Mouse (Mus musculus): ENCODE data around the gene Gstp1. TPM values are rescaled to one million over a fixed set of nuclear protein-coding genes. Genes with fewer than 3 reads are reported as not detected.

The Gstp1 gene
- polyA plus RNA-seq, 1 experiment, result 88.6 TPM

DNA sequence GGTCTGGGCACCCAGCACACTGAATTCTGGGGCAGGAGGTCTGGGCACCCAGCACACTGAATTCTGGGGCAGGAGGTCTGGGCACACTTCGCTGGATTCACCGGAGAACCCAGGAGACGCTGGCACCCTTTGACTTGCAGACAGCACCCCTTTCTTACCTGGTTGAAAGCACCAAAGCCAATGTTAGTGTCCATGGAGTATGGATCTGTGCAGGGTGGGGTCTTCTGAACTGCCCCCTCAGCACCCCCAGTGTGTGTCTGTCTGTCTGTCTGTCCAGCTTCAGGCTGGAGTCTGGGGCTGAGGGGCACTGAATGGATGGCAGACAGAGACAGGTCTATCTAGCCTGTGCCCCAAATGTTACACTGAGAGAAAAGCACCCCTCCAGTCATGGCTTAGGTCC, 46.2 kb downstream of the Gstp1 start:
- Histone ChIP-seq H3K4me3 (ENCODE audit: control insufficient read depth, low read depth, low read length) (no peak overlapping the region), H3K4me1 (ENCODE audit: control insufficient read depth, insufficient read depth, low read length) (peaks cover 2% of the 10 kb centered on the region; the same call in 1 of the 2 replicates), H3K27ac (ENCODE audit: control insufficient read depth, insufficient read depth, low read depth, low read length) (no peak overlapping the region), H3K36me3 (ENCODE audit: control insufficient read depth, insufficient read depth, low read length) (no peaks in the 10 kb centered on the region), H3K27me3 (ENCODE audit: control insufficient read depth, insufficient read depth, low read length) (no peaks in the 10 kb centered on the region)
- TF ChIP-seq CTCF (IDR thresholded peaks at IDR 0.05; ENCODE audit: control insufficient read depth, insufficient read depth, insufficient replicate concordance, low read depth, low read length) (no peak), POLR2A (IDR thresholded peaks at IDR 0.05; ENCODE audit: control insufficient read depth, low read depth, low read length) (no peak)

DNA sequence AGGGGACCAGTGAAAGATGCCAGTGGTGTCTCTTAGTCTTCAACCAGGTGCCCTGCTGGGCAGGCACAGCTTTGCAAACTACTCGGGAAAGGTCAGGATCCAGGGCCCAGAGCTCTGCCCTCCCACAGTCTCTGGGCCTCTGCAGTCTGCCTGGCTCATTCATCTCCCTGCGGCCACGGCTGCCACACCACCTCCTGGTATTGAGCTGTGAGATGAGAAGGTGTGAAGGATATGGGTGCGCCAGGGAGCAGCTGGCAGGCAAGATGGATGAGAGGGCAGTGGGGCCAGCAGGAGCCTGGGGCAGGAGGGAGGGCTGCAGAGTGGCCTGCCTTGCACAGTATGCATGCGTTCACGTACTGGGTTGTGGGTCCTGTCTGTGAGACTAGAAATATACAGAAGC, 47.0 kb downstream of the Gstp1 start:
- Histone ChIP-seq H3K36me3 (ENCODE audit: control insufficient read depth, insufficient read depth, low read length) (no peaks in the 10 kb centered on the region), H3K27me3 (ENCODE audit: control insufficient read depth, insufficient read depth, low read length) (no peaks in the 10 kb centered on the region), H3K27ac (ENCODE audit: control insufficient read depth, insufficient read depth, low read depth, low read length) (no peak overlapping the region), H3K4me1 (ENCODE audit: control insufficient read depth, insufficient read depth, low read length) (peaks cover 2% of the 10 kb centered on the region), H3K4me3 (ENCODE audit: control insufficient read depth, low read depth, low read length) (no peak overlapping the region)
- TF ChIP-seq POLR2A (IDR thresholded peaks at IDR 0.05; ENCODE audit: control insufficient read depth, low read depth, low read length), result no peak
- no peak for TF ChIP-seq CTCF (IDR thresholded peaks at IDR 0.05; ENCODE audit: control insufficient read depth, insufficient read depth, insufficient replicate concordance, low read depth, low read length)

GRCm38 (mm10) chr19:3988750-3989149, 49.0 kb downstream of the Gstp1 start:
- H3K27me3 ChIP-seq (ENCODE audit: control insufficient read depth, insufficient read depth, low read length), result no peaks in the 10 kb centered on the region
- H3K36me3 ChIP-seq (ENCODE audit: control insufficient read depth, insufficient read depth, low read length), result no peaks in the 10 kb centered on the region
- TF ChIP-seq POLR2A (IDR thresholded peaks at IDR 0.05; ENCODE audit: control insufficient read depth, low read depth, low read length) (no peak), CTCF (IDR thresholded peaks at IDR 0.05; ENCODE audit: control insufficient read depth, insufficient read depth, insufficient replicate concordance, low read depth, low read length) (no peak)
- no peak overlapping the region for H3K4me3 ChIP-seq (ENCODE audit: control insufficient read depth, low read depth, low read length)
- H3K27ac ChIP-seq (ENCODE audit: control insufficient read depth, insufficient read depth, low read depth, low read length), result no peak overlapping the region
- H3K4me1 ChIP-seq (ENCODE audit: control insufficient read depth, insufficient read depth, low read length), result peaks cover 5% of the 10 kb centered on the region

GRCm38 (mm10) chr19:3988066-3988465, 49.7 kb downstream of the Gstp1 start:
- Histone ChIP-seq H3K36me3 (ENCODE audit: control insufficient read depth, insufficient read depth, low read length) (no peaks in the 10 kb centered on the region), H3K27ac (ENCODE audit: control insufficient read depth, insufficient read depth, low read depth, low read length) (no peak overlapping the region), H3K27me3 (ENCODE audit: control insufficient read depth, insufficient read depth, low read length) (no peaks in the 10 kb centered on the region), H3K4me3 (ENCODE audit: control insufficient read depth, low read depth, low read length) (no peak overlapping the region), H3K4me1 (ENCODE audit: control insufficient read depth, insufficient read depth, low read length) (peaks cover 5% of the 10 kb centered on the region)
- no peak for TF ChIP-seq POLR2A (IDR thresholded peaks at IDR 0.05; ENCODE audit: control insufficient read depth, low read depth, low read length)
- TF ChIP-seq CTCF (IDR thresholded peaks at IDR 0.05; ENCODE audit: control insufficient read depth, insufficient read depth, insufficient replicate concordance, low read depth, low read length), result no peak

DNA sequence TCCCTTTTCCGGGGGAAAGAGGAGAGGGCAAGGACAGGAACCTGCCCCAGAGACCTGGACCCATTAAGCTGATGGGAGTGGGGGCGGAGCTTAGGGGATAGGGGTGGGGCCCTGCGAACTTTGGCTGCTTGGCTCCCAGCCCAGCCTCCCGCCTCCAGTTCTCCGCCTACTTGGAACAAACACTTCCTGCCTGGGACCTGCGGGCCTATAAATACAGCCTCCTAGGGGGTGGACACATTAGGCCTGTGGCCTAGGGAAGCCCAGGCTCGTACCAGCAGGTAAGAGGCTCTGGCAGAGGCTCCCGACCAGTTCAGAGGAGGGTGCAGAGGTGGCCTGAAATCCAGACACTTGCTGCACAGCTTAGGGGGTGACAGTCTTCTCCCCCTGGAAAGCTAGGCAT, 51.5 kb downstream of the Gstp1 start, which contains the start of gene Acy3:
Gene Acy3, plus strand, starts transcription at position 237 of the 400 bp plus-strand sequence.
- H3K4me1 ChIP-seq (ENCODE audit: control insufficient read depth, insufficient read depth, low read length), result peaks cover 5% of the 10 kb centered on the region
- TF ChIP-seq POLR2A (IDR thresholded peaks at IDR 0.05; ENCODE audit: control insufficient read depth, low read depth, low read length) (peak; percentile 22; the same call in 1 of the 2 replicates), CTCF (IDR thresholded peaks at IDR 0.05; ENCODE audit: control insufficient read depth, insufficient read depth, insufficient replicate concordance, low read depth, low read length) (no peak)
- H3K4me3 ChIP-seq (ENCODE audit: control insufficient read depth, low read depth, low read length), result no peak within 1 kb of the TSS

More for the DNA sequence above, 51.5 kb downstream of the Gstp1 start, which contains the start of gene Acy3:
- peak within 1 kb of the TSS; percentile 47 for H3K27ac ChIP-seq (ENCODE audit: control insufficient read depth, insufficient read depth, low read depth, low read length)
- H3K27me3 ChIP-seq (ENCODE audit: control insufficient read depth, insufficient read depth, low read length), result no peaks in the 10 kb centered on the region
- H3K36me3 ChIP-seq (ENCODE audit: control insufficient read depth, insufficient read depth, low read length), result no peaks in the 10 kb centered on the region

Other genes starting within 250 kb of the Gstp1 start
- gene Chka, start 186.2 kb downstream of the Gstp1 start, polyA plus RNA-seq (2012; rRNA removed), result 85.7 and 90.2 TPM in 2 replicates
- gene Tcirg1, start 130.9 kb downstream of the Gstp1 start, polyA plus RNA-seq (2012; rRNA removed), result 11.2 and 11.4 TPM in 2 replicates
- 69.9 and 91.3 TPM in 2 replicates for gene Ndufs8, start 125.2 kb downstream of the Gstp1 start, polyA plus RNA-seq (2012; rRNA removed)
- 48.2 and 52.4 TPM in 2 replicates for gene Aldh3b1, start 108.2 kb downstream of the Gstp1 start, polyA plus RNA-seq (2012; rRNA removed)
- gene Unc93b1, start 102.8 kb downstream of the Gstp1 start, polyA plus RNA-seq (2012; rRNA removed), result 6.6 and 8.0 TPM in 2 replicates
- gene Aldh3b3, start 79.3 kb downstream of the Gstp1 start, polyA plus RNA-seq (2012; rRNA removed), result 2.9 and 3.2 TPM in 2 replicates
- gene Aldh3b2, start 65.7 kb downstream of the Gstp1 start, polyA plus RNA-seq (2012; rRNA removed), result 48.5 and 48.6 TPM in 2 replicates
- gene Acy3, start 51.4 kb downstream of the Gstp1 start, polyA plus RNA-seq (2012; rRNA removed), result 14.7 and 14.9 TPM in 2 replicates
- 0.41 and 0.56 TPM in 2 replicates for gene Tbx10, start 45.2 kb downstream of the Gstp1 start, polyA plus RNA-seq (2012; rRNA removed)
- gene Nudt8, start 37.4 kb downstream of the Gstp1 start, polyA plus RNA-seq (2012; rRNA removed), result 0.99 and 2.4 TPM in 2 replicates
- gene Gm49405, start 37.4 kb downstream of the Gstp1 start, polyA plus RNA-seq (2012; rRNA removed), result 0.48 TPM in 2 replicates
- gene Doc2g, start 34.7 kb downstream of the Gstp1 start, polyA plus RNA-seq (2012; rRNA removed), result 1.3 and 2.0 TPM in 2 replicates
- 145 and 173 TPM in 2 replicates for gene Ndufv1, start 25.2 kb downstream of the Gstp1 start, polyA plus RNA-seq (2012; rRNA removed)
- 1.5 TPM in 2 replicates for gene Gstp2, start 8.0 kb upstream of the Gstp1 start, polyA plus RNA-seq (2012; rRNA removed)
- not detected in 2 replicates for gene Gstp3, start 21.6 kb upstream of the Gstp1 start, polyA plus RNA-seq (2012; rRNA removed)
- not detected in 2 replicates for gene Cabp2, start 43.6 kb upstream of the Gstp1 start, polyA plus RNA-seq (2012; rRNA removed)
- 31.5 and 31.7 TPM in 2 replicates for gene Cdk2ap2, start 59.2 kb upstream of the Gstp1 start, polyA plus RNA-seq (2012; rRNA removed)
- gene Pitpnm1, start 62.0 kb upstream of the Gstp1 start, polyA plus RNA-seq (2012; rRNA removed), result 31.9 and 42.8 TPM in 2 replicates
- 21.0 and 23.5 TPM in 2 replicates for gene Aip, start 87.9 kb upstream of the Gstp1 start, polyA plus RNA-seq (2012; rRNA removed)
- gene Gpr152, start 101.8 kb upstream of the Gstp1 start, polyA plus RNA-seq (2012; rRNA removed), result 0.02 TPM in 1 of 2 replicates, not detected in the other
- 0.16 and 0.29 TPM in 2 replicates for gene Cabp4, start 106.0 kb upstream of the Gstp1 start, polyA plus RNA-seq (2012; rRNA removed)
- gene Coro1b, start 110.6 kb upstream of the Gstp1 start, polyA plus RNA-seq (2012; rRNA removed), result 87.3 and 97.2 TPM in 2 replicates
- gene Ptprcap, start 115.6 kb upstream of the Gstp1 start, polyA plus RNA-seq (2012; rRNA removed), result 0.65 and 1.0 TPM in 2 replicates
- 10.9 and 11.1 TPM in 2 replicates for gene Rps6kb2, start 125.4 kb upstream of the Gstp1 start, polyA plus RNA-seq (2012; rRNA removed)
- 2.5 and 2.7 TPM in 2 replicates for gene Carns1, start 137.5 kb upstream of the Gstp1 start, polyA plus RNA-seq (2012; rRNA removed)
- 0.98 and 1.3 TPM in 2 replicates for gene Tbc1d10c, start 153.3 kb upstream of the Gstp1 start, polyA plus RNA-seq (2012; rRNA removed)
- 48.8 and 49.8 TPM in 2 replicates for gene Ppp1ca, start 154.1 kb upstream of the Gstp1 start, polyA plus RNA-seq (2012; rRNA removed)
- gene Rad9a, start 163.7 kb upstream of the Gstp1 start, polyA plus RNA-seq (2012; rRNA removed), result 9.0 and 9.2 TPM in 2 replicates
- gene Clcf1, start 176.3 kb upstream of the Gstp1 start, polyA plus RNA-seq (2012; rRNA removed), result 2.0 and 3.1 TPM in 2 replicates
- gene AC109138.7, start 176.4 kb upstream of the Gstp1 start, polyA plus RNA-seq (2012; rRNA removed), result 1.2 and 3.0 TPM in 2 replicates
- 16.3 and 19.4 TPM in 2 replicates for gene Pold4, start 193.9 kb upstream of the Gstp1 start, polyA plus RNA-seq (2012; rRNA removed)
- 6.3 and 7.1 TPM in 2 replicates for gene Ssh3, start 231.2 kb upstream of the Gstp1 start, polyA plus RNA-seq (2012; rRNA removed)
- gene Ankrd13d, start 245.2 kb upstream of the Gstp1 start, polyA plus RNA-seq (2012; rRNA removed), result 4.3 and 6.1 TPM in 2 replicates